Mouse (Mus musculus): ENCODE measurements around the gene Ifrd2. TPM values are rescaled to one million over a fixed set of nuclear protein-coding genes. Genes with fewer than 3 reads are reported as not detected.
"Not testable (repeated sequence)": the region's sequence is repeated elsewhere in the genome, so short reads cannot be mapped to it uniquely, and the experiment has no call there.

Gene Ifrd2
- polyA plus RNA-seq, 1 experiment: 31.5 TPM

GRCm38 (mm10) chr9:107570845-107571244, 16.6 kb upstream of the Ifrd2 start:
- H3K4me1 ChIP-seq (ENCODE audit: control insufficient read depth, insufficient read depth, low read length): no peaks in the 10 kb centered on the region
- TF ChIP-seq CTCF (IDR thresholded peaks at IDR 0.05; ENCODE audit: borderline replicate concordance, insufficient read depth, low read length) (no peak), POLR2A (IDR thresholded peaks at IDR 0.05; ENCODE audit: low read depth, low read length) (no peak)
- no peak overlapping the region for H3K4me3 ChIP-seq (ENCODE audit: insufficient read depth, low read length)
- no peak overlapping the region for H3K27ac ChIP-seq (ENCODE audit: insufficient read depth, low read length)

GRCm38 (mm10) chr9:107571534-107572326, 15.7 kb upstream of the Ifrd2 start:
- TF ChIP-seq CTCF (IDR thresholded peaks at IDR 0.05; ENCODE audit: borderline replicate concordance, insufficient read depth, low read length) (no peak), POLR2A (IDR thresholded peaks at IDR 0.05; ENCODE audit: low read depth, low read length) (no peak)
- no peak overlapping the region for H3K4me3 ChIP-seq (ENCODE audit: insufficient read depth, low read length)
- H3K27ac ChIP-seq (ENCODE audit: insufficient read depth, low read length): no peak overlapping the region
- H3K4me1 ChIP-seq (ENCODE audit: control insufficient read depth, insufficient read depth, low read length): no peaks in the 10 kb centered on the region

- TF ChIP-seq POLR2A (IDR thresholded peaks at IDR 0.05; ENCODE audit: low read depth, low read length) (no peak), CTCF (IDR thresholded peaks at IDR 0.05; ENCODE audit: borderline replicate concordance, insufficient read depth, low read length) (no peak)
- Histone ChIP-seq H3K4me1 (ENCODE audit: control insufficient read depth, insufficient read depth, low read length) (no peaks in the 10 kb centered on the region), H3K4me3 (ENCODE audit: insufficient read depth, low read length) (no peak overlapping the region), H3K27ac (ENCODE audit: insufficient read depth, low read length) (no peak overlapping the region)
Measured at GRCm38 (mm10) chr9:107572327-107572662, 15.1 kb upstream of the Ifrd2 start.

- not testable (repeated sequence) for H3K4me1 ChIP-seq (ENCODE audit: control insufficient read depth, insufficient read depth, low read length); H3K4me3 ChIP-seq (ENCODE audit: insufficient read depth, low read length); H3K27ac ChIP-seq (ENCODE audit: insufficient read depth, low read length)
Measured at GRCm38 (mm10) chr9:107573774-107574173, 13.7 kb upstream of the Ifrd2 start.

- Histone ChIP-seq H3K27ac (ENCODE audit: insufficient read depth, low read length) (peak overlapping the region; percentile 56), H3K4me1 (ENCODE audit: control insufficient read depth, insufficient read depth, low read length) (peaks cover 5% of the 10 kb centered on the region; the same call in 1 of the 2 replicates), H3K4me3 (ENCODE audit: insufficient read depth, low read length) (no peak overlapping the region)
- TF ChIP-seq POLR2A (IDR thresholded peaks at IDR 0.05; ENCODE audit: low read depth, low read length) (no peak), CTCF (IDR thresholded peaks at IDR 0.05; ENCODE audit: borderline replicate concordance, insufficient read depth, low read length) (no peak)
Measured at GRCm38 (mm10) chr9:107575579-107576356, 11.7 kb upstream of the Ifrd2 start.

GRCm38 (mm10) chr9:107576357-107577107, 10.9 kb upstream of the Ifrd2 start, which contains the start of gene Hyal1:
Hyal1 (plus strand) TSS chr9:107576927.
- TF ChIP-seq POLR2A (IDR thresholded peaks at IDR 0.05; ENCODE audit: low read depth, low read length) (peak; percentile 91), CTCF (IDR thresholded peaks at IDR 0.05; ENCODE audit: borderline replicate concordance, insufficient read depth, low read length) (no peak)
- H3K27ac ChIP-seq (ENCODE audit: insufficient read depth, low read length): peak within 1 kb of the TSS; percentile 56
- H3K4me1 ChIP-seq (ENCODE audit: control insufficient read depth, insufficient read depth, low read length): peaks cover 5% of the 10 kb centered on the region; the same call in 1 of the 2 replicates
- H3K4me3 ChIP-seq (ENCODE audit: insufficient read depth, low read length): peak within 1 kb of the TSS; percentile 37

GRCm38 (mm10) chr9:107577871-107578270, 9.6 kb upstream of the Ifrd2 start:
- Histone ChIP-seq H3K27ac (ENCODE audit: insufficient read depth, low read length) (no peak overlapping the region), H3K4me1 (ENCODE audit: control insufficient read depth, insufficient read depth, low read length) (peaks cover 5% of the 10 kb centered on the region; the same call in 1 of the 2 replicates), H3K4me3 (ENCODE audit: insufficient read depth, low read length) (no peak overlapping the region)
- TF ChIP-seq CTCF (IDR thresholded peaks at IDR 0.05; ENCODE audit: borderline replicate concordance, insufficient read depth, low read length) (no peak), POLR2A (IDR thresholded peaks at IDR 0.05; ENCODE audit: low read depth, low read length) (no peak)

GRCm38 (mm10) chr9:107578587-107578986, 8.9 kb upstream of the Ifrd2 start, which contains the start of gene Naa80:
Naa80 (plus strand) TSS chr9:107578887.
- TF ChIP-seq POLR2A (IDR thresholded peaks at IDR 0.05; ENCODE audit: low read depth, low read length) (no peak), CTCF (IDR thresholded peaks at IDR 0.05; ENCODE audit: borderline replicate concordance, insufficient read depth, low read length) (no peak)
- Histone ChIP-seq H3K4me3 (ENCODE audit: insufficient read depth, low read length) (no peak within 1 kb of the TSS), H3K27ac (ENCODE audit: insufficient read depth, low read length) (no peak within 1 kb of the TSS), H3K4me1 (ENCODE audit: control insufficient read depth, insufficient read depth, low read length) (peaks cover 5% of the 10 kb centered on the region; the same call in 1 of the 2 replicates)

- TF ChIP-seq POLR2A (IDR thresholded peaks at IDR 0.05; ENCODE audit: low read depth, low read length): 0 out of 2 replicates have a peak, but pooled peaks have one; percentile 7
- TF ChIP-seq CTCF (IDR thresholded peaks at IDR 0.05; ENCODE audit: borderline replicate concordance, insufficient read depth, low read length): no peak
- peaks cover 5% of the 10 kb centered on the region; the same call in 1 of the 2 replicates for H3K4me1 ChIP-seq (ENCODE audit: control insufficient read depth, insufficient read depth, low read length)
- no peak overlapping the region for H3K4me3 ChIP-seq (ENCODE audit: insufficient read depth, low read length)
- H3K27ac ChIP-seq (ENCODE audit: insufficient read depth, low read length): no peak overlapping the region
Measured at GRCm38 (mm10) chr9:107579023-107579900, 8.2 kb upstream of the Ifrd2 start.
